Mouse (Mus musculus) spleen, adult 12 weeks (tissue): ENCODE data around the gene Cyp27b1.
"Not testable (repeated sequence)": the region's sequence is repeated elsewhere in the genome, so short reads cannot be mapped to it uniquely, and the experiment has no call there.

Experiments used
- DNase-seq: peaks from one replicate; pipeline ENCODE4 v3.0.0; 2022; ENCODE audit warnings: low spot score

Gene Cyp27b1

GRCm38 (mm10) chr10:127070190-127071121, 22.4 kb downstream of the Cyp27b1 start, which contains the start of gene Tspan31:
Tspan31 (minus strand) TSS chr10:127070264.
- DNase-seq, result peak; percentile 65

GRCm38 (mm10) chr10:127071203-127071602, 23.2 kb downstream of the Cyp27b1 start:
- DNase-seq, result no peak

- not testable (repeated sequence) for DNase-seq
These were observed 24.2 kb downstream of the Cyp27b1 start for GRCm38 (mm10) chr10:127072270-127072669.

- not testable (repeated sequence) for DNase-seq
These were observed 24.9 kb downstream of the Cyp27b1 start for GRCm38 (mm10) chr10:127072969-127073368.

GRCm38 (mm10) chr10:127073981-127074380, 25.9 kb downstream of the Cyp27b1 start:
- no peak for DNase-seq

- DNase-seq, result peak; percentile 61
These were observed 27.0 kb downstream of the Cyp27b1 start, which contains the start of gene Agap2 for GRCm38 (mm10) chr10:127075080-127075479. Agap2 (plus strand) TSS chr10:127075284.

- DNase-seq, result no peak
These were observed 27.6 kb downstream of the Cyp27b1 start for GRCm38 (mm10) chr10:127075651-127076050.

- no peak for DNase-seq
These were observed 28.0 kb downstream of the Cyp27b1 start for GRCm38 (mm10) chr10:127076082-127076481.

GRCm38 (mm10) chr10:127077515-127077914, 29.5 kb downstream of the Cyp27b1 start:
- DNase-seq, result no peak

- no peak for DNase-seq
These were observed 30.1 kb downstream of the Cyp27b1 start for GRCm38 (mm10) chr10:127078001-127078676.

- DNase-seq, result no peak
These were observed 30.9 kb downstream of the Cyp27b1 start for GRCm38 (mm10) chr10:127078677-127079575.

GRCm38 (mm10) chr10:127079665-127080391, 31.8 kb downstream of the Cyp27b1 start:
- no peak for DNase-seq

- DNase-seq, result no peak
These were observed 33.1 kb downstream of the Cyp27b1 start for GRCm38 (mm10) chr10:127080901-127081780.

GRCm38 (mm10) chr10:127081996-127082620, 34.1 kb downstream of the Cyp27b1 start:
- no peak for DNase-seq

- no peak for DNase-seq
These were observed 35.4 kb downstream of the Cyp27b1 start for GRCm38 (mm10) chr10:127083292-127083914.

GRCm38 (mm10) chr10:127083915-127084306, 35.9 kb downstream of the Cyp27b1 start:
- DNase-seq, result no peak

GRCm38 (mm10) chr10:127085052-127085451, 37.0 kb downstream of the Cyp27b1 start:
- DNase-seq, result no peak

GRCm38 (mm10) chr10:127085633-127086032, 37.6 kb downstream of the Cyp27b1 start:
- DNase-seq, result no peak
